Mouse (Mus musculus): ENCODE measurements around the gene Ano7. TPM values are rescaled to one million over a fixed set of nuclear protein-coding genes. Genes with fewer than 3 reads are reported as not detected.

The Ano7 gene
- polyA plus RNA-seq, 1 experiment from 2014 or later: 0.46 TPM

Small RNA genes lying within 50 kb of the gene (microRNA-seq; reads per million reads assigned to microRNA genes)
- gene Mir6345: not detected
- gene Mir6902: 0.62 reads per million

Other genes starting within 250 kb of the Ano7 start
- gene Agxt, start 238.7 kb upstream of the Ano7 start, polyA plus RNA-seq (2015; fragmentation: Nextera tagmentation; extraction: Ambion mirVana): not detected in 2 replicates
- not detected in 2 replicates for gene 2310007B03Rik, start 213.0 kb upstream of the Ano7 start, polyA plus RNA-seq (2015; fragmentation: Nextera tagmentation; extraction: Ambion mirVana)
- gene Crocc2, start 205.2 kb upstream of the Ano7 start, polyA plus RNA-seq (2015; fragmentation: Nextera tagmentation; extraction: Ambion mirVana): 0.12 and 0.24 TPM in 2 replicates
- gene Sned1, start 138.1 kb upstream of the Ano7 start, polyA plus RNA-seq (2015; fragmentation: Nextera tagmentation; extraction: Ambion mirVana): 5.8 and 6.7 TPM in 2 replicates
- gene Mterf4, start 68.0 kb upstream of the Ano7 start, polyA plus RNA-seq (2015; fragmentation: Nextera tagmentation; extraction: Ambion mirVana): 37.3 and 37.9 TPM in 2 replicates
- gene Ppp1r7, start 31.1 kb upstream of the Ano7 start, polyA plus RNA-seq (2015; fragmentation: Nextera tagmentation; extraction: Ambion mirVana): 55.6 and 61.1 TPM in 2 replicates
- gene Pask, start 30.4 kb upstream of the Ano7 start, polyA plus RNA-seq (2015; fragmentation: Nextera tagmentation; extraction: Ambion mirVana): 9.9 and 10.0 TPM in 2 replicates
- gene Hdlbp, start 104.9 kb downstream of the Ano7 start, polyA plus RNA-seq (2015; fragmentation: Nextera tagmentation; extraction: Ambion mirVana): 74.3 and 91.0 TPM in 2 replicates
- gene Farp2, start 138.1 kb downstream of the Ano7 start, polyA plus RNA-seq (2015; fragmentation: Nextera tagmentation; extraction: Ambion mirVana): 3.6 and 4.6 TPM in 2 replicates